Mouse (Mus musculus): ENCODE results near the gene Sugp1.
"Not testable (repeated sequence)": the region's sequence is repeated elsewhere in the genome, so short reads cannot be mapped to it uniquely, and the experiment has no call there.

DNA sequence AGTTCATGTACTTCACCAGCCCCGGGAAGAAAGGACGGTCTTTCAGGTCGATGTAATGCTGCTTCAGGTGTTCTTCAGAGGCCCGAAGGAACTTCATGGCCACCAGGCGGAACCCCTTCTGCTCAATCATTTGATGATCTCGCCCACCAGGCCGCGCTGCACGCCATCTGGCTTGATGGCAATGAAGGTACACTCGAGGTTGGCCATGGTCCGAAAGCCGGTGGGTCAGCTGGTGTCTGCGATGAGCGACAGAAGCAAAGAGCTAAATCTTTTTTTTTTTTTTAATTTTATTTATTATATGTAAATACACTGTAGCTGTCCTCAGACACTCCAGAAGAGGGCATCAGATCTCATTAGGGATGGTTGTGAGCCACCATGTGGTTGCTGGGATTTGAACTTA lies 31.8 kb upstream of the Sugp1 start:
- TF ChIP-seq POLR2A (IDR thresholded peaks at IDR 0.05; ENCODE audit: insufficient read depth, low read length); CTCF (IDR thresholded peaks at IDR 0.05; ENCODE audit: low read depth, low read length): not testable (repeated sequence)
